Mouse (Mus musculus): ENCODE results near the gene Lyrm2. TPM values are rescaled to one million over a fixed set of nuclear protein-coding genes. Genes with fewer than 3 reads are reported as not detected.

Lyrm2 gene
- polyA plus RNA-seq, 1 experiment from 2014 or later, result 97.8 TPM

- Histone ChIP-seq H3K4me2 (replicated peaks; ENCODE audit: low read depth) (no peak overlapping the region; the same call in 1 of the 2 replicates), H3K9ac (ENCODE audit: low read depth, low read length) (no peak overlapping the region), H3K4me3 (ENCODE audit: low read depth, low read length) (no peak overlapping the region), H3K27me3 (replicated peaks; ENCODE audit: control insufficient read depth, insufficient read depth, low read length) (no peaks in the 10 kb centered on the region), H3K9me3 (ENCODE audit: control insufficient read depth) (no peaks in the 10 kb centered on the region), H3K4me1 (replicated peaks; ENCODE audit: control insufficient read depth, insufficient read depth, low read length) (no peaks in the 10 kb centered on the region), H3K36me3 (ENCODE audit: control insufficient read depth, insufficient read depth) (no peaks in the 10 kb centered on the region), H3K27ac (ENCODE audit: low read depth, low read length) (no peak overlapping the region)
- WGBS, result 70% methylated on average over 3 of the region's 3 CpGs
- TF ChIP-seq CTCF (IDR thresholded peaks at IDR 0.05; ENCODE audit: low read depth), result no peak
- no peak for ATAC-seq
These were observed 34.5 kb downstream of the Lyrm2 start for GRCm38 (mm10) chr4:32834541-32834940.

DNA sequence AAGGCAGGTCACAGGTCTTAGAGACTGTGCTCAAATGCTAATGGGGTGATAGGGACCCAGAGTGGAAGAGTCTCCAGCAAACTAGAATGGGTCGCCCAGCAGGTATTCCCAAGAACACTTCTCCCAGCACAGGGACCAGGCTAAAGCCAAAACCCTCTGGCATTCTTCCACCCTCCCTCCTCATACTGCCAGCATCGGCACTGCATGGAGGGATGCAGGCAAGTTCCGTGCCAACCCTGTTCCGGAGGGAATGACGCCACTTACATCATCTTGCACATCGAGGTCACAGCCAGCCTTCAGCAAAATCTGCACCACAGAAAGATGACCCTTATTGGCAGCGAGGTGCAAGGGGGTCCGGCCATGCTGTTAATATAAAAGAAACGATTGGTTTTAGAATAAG, 36.0 kb downstream of the Lyrm2 start:
- H3K4me1 ChIP-seq (replicated peaks; ENCODE audit: control insufficient read depth, insufficient read depth, low read length), result no peaks in the 10 kb centered on the region
- H3K4me2 ChIP-seq (replicated peaks; ENCODE audit: low read depth), result no peak overlapping the region
- no peak overlapping the region for H3K27ac ChIP-seq (ENCODE audit: low read depth, low read length)
- no peaks in the 10 kb centered on the region for H3K36me3 ChIP-seq (ENCODE audit: control insufficient read depth, insufficient read depth)
- no peak overlapping the region for H3K4me3 ChIP-seq (ENCODE audit: low read depth, low read length)
- no peak for ATAC-seq
- H3K9me3 ChIP-seq (ENCODE audit: control insufficient read depth), result no peaks in the 10 kb centered on the region
- TF ChIP-seq CTCF (IDR thresholded peaks at IDR 0.05; ENCODE audit: low read depth), result no peak
- WGBS, result 90% methylated on average over 9 of the region's 9 CpGs
- H3K9ac ChIP-seq (ENCODE audit: low read depth, low read length), result no peak overlapping the region
- no peaks in the 10 kb centered on the region for H3K27me3 ChIP-seq (replicated peaks; ENCODE audit: control insufficient read depth, insufficient read depth, low read length)

DNA sequence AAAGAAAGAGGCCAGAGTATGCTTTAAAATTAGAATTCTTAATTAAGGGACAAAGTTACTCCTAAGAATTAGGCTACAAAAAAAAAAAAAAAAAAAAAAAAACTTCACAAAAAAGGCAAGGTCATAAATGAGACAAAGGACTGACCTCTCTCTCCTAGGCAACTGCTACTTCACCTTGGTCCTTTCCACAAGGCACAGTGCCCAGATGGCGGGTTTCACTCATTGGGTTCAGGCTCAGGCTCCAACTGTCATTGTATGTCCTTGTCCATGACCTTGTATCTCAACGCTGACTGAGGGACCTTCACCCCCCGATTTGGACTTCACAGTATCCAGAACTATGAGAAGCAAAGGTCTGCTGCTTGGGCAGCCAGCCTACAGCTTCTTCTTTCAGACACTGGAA, 38.3 kb downstream of the Lyrm2 start:
- no peaks in the 10 kb centered on the region for H3K9me3 ChIP-seq (ENCODE audit: control insufficient read depth)
- H3K9ac ChIP-seq (ENCODE audit: low read depth, low read length), result no peak overlapping the region
- H3K27me3 ChIP-seq (replicated peaks; ENCODE audit: control insufficient read depth, insufficient read depth, low read length), result no peaks in the 10 kb centered on the region
- H3K36me3 ChIP-seq (ENCODE audit: control insufficient read depth, insufficient read depth), result no peaks in the 10 kb centered on the region
- no peak overlapping the region for H3K27ac ChIP-seq (ENCODE audit: low read depth, low read length)
- no peak for ATAC-seq
- no peak for TF ChIP-seq CTCF (IDR thresholded peaks at IDR 0.05; ENCODE audit: low read depth)
- no peaks in the 10 kb centered on the region for H3K4me1 ChIP-seq (replicated peaks; ENCODE audit: control insufficient read depth, insufficient read depth, low read length)
- WGBS, result 86% methylated on average over 3 of the region's 3 CpGs
- no peak overlapping the region for H3K4me3 ChIP-seq (ENCODE audit: low read depth, low read length)
- H3K4me2 ChIP-seq (replicated peaks; ENCODE audit: low read depth), result no peak overlapping the region

Other genes with a start within 250 kb of the Lyrm2 start
- not detected in 2 replicates for gene Gja10, start 197.5 kb upstream of the Lyrm2 start, polyA plus RNA-seq (2015; fragmentation: Nextera tagmentation; extraction: Ambion mirVana)
- 18.4 and 19.2 TPM in 2 replicates for gene Casp8ap2, start 184.8 kb upstream of the Lyrm2 start, polyA plus RNA-seq (2015; fragmentation: Nextera tagmentation; extraction: Ambion mirVana)
- 3.9 and 4.6 TPM in 2 replicates for gene Mdn1, start 143.1 kb upstream of the Lyrm2 start, polyA plus RNA-seq (2015; fragmentation: Nextera tagmentation; extraction: Ambion mirVana)
- 1.3 and 1.6 TPM in 2 replicates for gene Ankrd6, start 150.6 kb downstream of the Lyrm2 start, polyA plus RNA-seq (2015; fragmentation: Nextera tagmentation; extraction: Ambion mirVana)
- gene Rragd, start 182.8 kb downstream of the Lyrm2 start, polyA plus RNA-seq (2015; fragmentation: Nextera tagmentation; extraction: Ambion mirVana), result 51.9 and 56.4 TPM in 2 replicates
- 33.3 and 36.8 TPM in 2 replicates for gene Ube2j1, start 231.2 kb downstream of the Lyrm2 start, polyA plus RNA-seq (2015; fragmentation: Nextera tagmentation; extraction: Ambion mirVana)

All from intestine, postnatal 0 days (tissue).